Mouse (Mus musculus) embryonic facial prominence, embryonic 11.5 days (tissue): ENCODE data around the gene Cers6. TPM values are rescaled to one million over a fixed set of nuclear protein-coding genes. Genes with fewer than 3 reads are reported as not detected.
A peak's percentile ranks its signal among the peaks of the same experiment; 100 is the strongest.

Source experiments
- ATAC-seq: fragments of 200-750 bp; cut with Nextera tagmentation; replicated peaks from 2 replicates; pipeline ENCODE4 v1.8.0; 2017; ENCODE audit warnings: low read depth; ENCODE audit not compliant: insufficient number of reproducible peaks, low FRiP score, low TSS enrichment
- DNase-seq: peaks from one replicate; pipeline ENCODE4 v3.0.0-alpha.2; 2015; ENCODE audit warnings: low spot score
- H3K27ac ChIP-seq: fragments of 300-500 bp; sonication (generic); replicated peaks from 2 replicates; pipeline ENCODE4 v1.5.1; 2014; ENCODE audit warnings: mild to moderate bottlenecking, low read depth, low read length, control low read depth
- H3K27me3 ChIP-seq: fragments of 300-500 bp; sonication (generic); 2 replicates; pipeline ENCODE4 v1.6.1; 2014; ENCODE audit warnings: mild to moderate bottlenecking, low read length, moderate library complexity, mixed read lengths; ENCODE audit not compliant: control insufficient read depth, insufficient read depth
- H3K36me3 ChIP-seq: fragments of 300-500 bp; sonication (generic); replicated peaks from 2 replicates; pipeline ENCODE4 v1.6.1; 2014; ENCODE audit warnings: low read depth, mild to moderate bottlenecking, low read length, moderate library complexity, mixed read lengths; ENCODE audit not compliant: control insufficient read depth, insufficient read depth
- H3K4me1 ChIP-seq: fragments of 300-500 bp; sonication (generic); 2 replicates; pipeline ENCODE4 v1.6.1; 2014; ENCODE audit warnings: low read length, mixed read lengths; ENCODE audit not compliant: control insufficient read depth, insufficient read depth
- H3K4me2 ChIP-seq: fragments of 300-500 bp; sonication (generic); 2 replicates; pipeline ENCODE4 v1.6.1; 2014; ENCODE audit warnings: low read depth, mild to moderate bottlenecking, control low read depth, low read length, moderate library complexity
- H3K4me3 ChIP-seq: fragments of 300-500 bp; sonication (generic); 2 replicates; pipeline ENCODE4 v1.5.1; 2014; ENCODE audit warnings: low read depth, low read length, control low read depth
- H3K9ac ChIP-seq: fragments of 300-500 bp; sonication (generic); replicated peaks from 2 replicates; pipeline ENCODE4 v1.6.1; 2014; ENCODE audit warnings: mild to moderate bottlenecking, control low read depth, low read length
- H3K9me3 ChIP-seq: fragments of 300-500 bp; sonication (generic); replicated peaks from 2 replicates; pipeline ENCODE4 v1.6.1; 2016; ENCODE audit warnings: mild to moderate bottlenecking, low read length, inconsistent platforms, mixed read lengths; ENCODE audit not compliant: control insufficient read depth
- WGBS: fragments of 180-500 bp; shearing (Covaris S2); extraction: QIAGEN DNeasy Blood & Tissue Kit; methylation state at CpG from one replicate; pipeline ENCODE4 v1.1.7; 2014; 5-methylcytosine and 5-hydroxymethylcytosine counted together
- polyA plus RNA-seq: library from polyadenylated mRNA; unstranded; fragments of >200 nt; fragmentation: Nextera tagmentation; extraction: Ambion mirVana; gene quantifications from 2 replicates; pipeline ENCODE4 v1.2.1, GENCODE M21; 2014

Gene Cers6
- polyA plus RNA-seq, 1 experiment from 2014 or later, result 33.6 TPM

DNA sequence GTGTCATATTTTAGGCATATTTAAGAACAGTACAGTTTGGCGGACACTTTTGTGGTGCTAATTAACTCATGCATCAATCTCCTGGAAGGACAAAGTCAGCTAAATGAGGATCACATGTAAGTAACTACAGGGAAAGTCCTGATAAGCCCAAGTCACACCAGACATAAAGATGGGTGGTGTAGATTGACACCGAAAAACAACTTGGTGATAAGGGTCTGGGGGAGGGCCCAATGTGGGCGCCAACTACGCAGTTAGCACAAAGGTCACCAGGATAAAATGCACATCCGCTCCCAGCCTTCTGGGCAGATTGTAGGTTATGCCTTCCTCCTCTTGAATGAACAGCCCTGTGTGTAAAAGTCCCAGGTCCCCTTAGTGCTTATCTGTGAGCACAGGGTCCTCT, 131.4 kb downstream of the Cers6 start:
- H3K36me3 ChIP-seq, result no peaks in the 10 kb centered on the region
- WGBS, result 95% methylated on average over 5 of the region's 5 CpGs
- ATAC-seq, result no peak
- no peaks in the 10 kb centered on the region for H3K4me1 ChIP-seq
- H3K9me3 ChIP-seq, result no peaks in the 10 kb centered on the region
- H3K27me3 ChIP-seq, result no peaks in the 10 kb centered on the region
- no peak overlapping the region for H3K4me3 ChIP-seq
- no peak overlapping the region for H3K4me2 ChIP-seq
- no peak overlapping the region for H3K9ac ChIP-seq
- DNase-seq, result no peak
- no peak overlapping the region for H3K27ac ChIP-seq

DNA sequence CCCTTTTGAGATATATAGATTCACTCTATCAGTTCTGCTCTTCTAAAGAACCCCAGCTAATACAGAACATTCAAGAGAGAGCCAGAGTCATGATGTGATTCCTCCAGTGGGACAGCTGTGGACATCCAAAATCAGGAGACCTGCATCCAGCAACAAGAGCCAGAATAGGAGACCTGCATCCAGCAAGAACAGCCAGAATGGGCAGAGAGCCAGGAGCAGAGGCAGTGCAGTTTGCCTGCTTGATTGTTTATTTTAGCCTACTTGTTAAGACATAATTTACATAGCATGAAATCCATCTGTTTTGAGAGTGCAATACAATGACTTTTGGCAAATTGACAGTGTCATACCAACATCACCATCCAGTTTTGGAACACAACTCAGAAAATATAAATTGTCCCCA, 133.2 kb downstream of the Cers6 start:
- no peaks in the 10 kb centered on the region for H3K9me3 ChIP-seq
- no peak overlapping the region for H3K4me3 ChIP-seq
- H3K9ac ChIP-seq, result no peak overlapping the region
- no peak overlapping the region for H3K4me2 ChIP-seq
- ATAC-seq, result no peak
- no peaks in the 10 kb centered on the region for H3K4me1 ChIP-seq
- no peaks in the 10 kb centered on the region for H3K36me3 ChIP-seq
- no peak for DNase-seq
- H3K27ac ChIP-seq, result no peak overlapping the region
- no peaks in the 10 kb centered on the region for H3K27me3 ChIP-seq

DNA sequence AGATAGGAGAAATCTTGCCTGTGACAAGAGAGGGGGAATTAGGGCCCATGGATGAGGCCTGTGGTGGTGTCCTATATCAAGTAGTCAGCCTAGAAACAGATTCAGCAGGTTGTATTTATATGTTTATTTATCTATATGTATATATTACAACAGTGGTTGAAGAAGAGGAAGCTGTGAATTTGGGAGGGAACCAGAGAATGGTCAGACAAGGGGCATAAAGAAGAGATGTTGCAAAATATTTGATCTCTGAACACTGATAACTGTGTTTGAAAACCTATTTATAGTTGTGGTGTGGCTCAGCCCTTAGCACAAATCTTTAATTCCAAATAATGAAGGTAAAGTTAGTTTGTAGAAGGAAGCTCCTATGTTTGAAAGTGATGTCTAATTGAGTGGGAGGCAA, 134.5 kb downstream of the Cers6 start:
- Histone ChIP-seq H3K36me3 (no peaks in the 10 kb centered on the region), H3K27ac (no peak overlapping the region), H3K4me3 (no peak overlapping the region), H3K27me3 (no peaks in the 10 kb centered on the region), H3K4me1 (no peaks in the 10 kb centered on the region), H3K4me2 (no peak overlapping the region), H3K9ac (no peak overlapping the region), H3K9me3 (no peaks in the 10 kb centered on the region)
- ATAC-seq (no peak), DNase-seq (no peak)

DNA sequence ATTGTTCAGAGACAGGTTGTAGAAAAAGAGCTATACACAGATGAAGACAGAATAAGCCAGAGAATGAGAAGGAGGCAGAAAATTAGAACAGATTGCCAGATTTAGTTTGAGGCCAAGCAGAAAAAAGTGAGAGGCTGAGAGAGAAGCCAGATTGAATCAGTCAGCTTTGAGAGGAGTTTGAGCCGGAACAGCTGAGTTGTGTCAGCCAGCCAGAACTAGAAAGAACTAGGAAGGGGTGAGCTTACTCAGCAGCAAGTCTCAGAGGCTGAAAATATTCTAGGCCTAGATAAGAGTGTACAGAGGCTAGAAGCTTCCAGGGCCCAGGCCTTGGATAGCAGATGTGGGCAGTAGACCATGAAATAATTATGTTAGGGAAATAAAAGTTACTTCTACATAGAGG, 135.0 kb downstream of the Cers6 start:
- no peak overlapping the region for H3K27ac ChIP-seq
- no peaks in the 10 kb centered on the region for H3K27me3 ChIP-seq
- 95% methylated on average over 1 of the region's 1 CpGs for WGBS
- no peak overlapping the region for H3K4me2 ChIP-seq
- DNase-seq, result no peak
- no peak overlapping the region for H3K9ac ChIP-seq
- no peak overlapping the region for H3K4me3 ChIP-seq
- H3K9me3 ChIP-seq, result no peaks in the 10 kb centered on the region
- no peaks in the 10 kb centered on the region for H3K4me1 ChIP-seq
- no peaks in the 10 kb centered on the region for H3K36me3 ChIP-seq
- no peak for ATAC-seq

DNA sequence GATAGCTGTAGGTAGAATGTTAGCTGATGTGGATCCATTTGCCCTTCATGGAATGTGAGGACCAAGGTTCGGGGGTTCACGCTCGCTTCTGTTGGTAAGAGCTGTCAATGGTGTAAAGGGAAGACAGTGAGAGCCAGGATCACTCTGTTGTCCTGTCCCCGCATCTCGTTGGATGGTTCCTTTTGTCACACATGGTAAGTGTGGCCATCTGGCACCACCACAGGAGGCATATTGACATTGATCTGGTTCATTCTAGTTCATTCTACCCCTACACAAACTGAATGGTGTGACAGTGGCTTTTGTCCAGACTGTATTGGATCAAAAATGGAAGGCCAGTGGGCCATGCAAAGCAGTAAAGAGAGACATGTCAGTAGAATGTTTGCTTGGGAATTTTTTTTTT, 142.8 kb downstream of the Cers6 start:
- Histone ChIP-seq H3K27ac (no peak overlapping the region), H3K9me3 (no peaks in the 10 kb centered on the region), H3K27me3 (no peaks in the 10 kb centered on the region), H3K4me1 (no peaks in the 10 kb centered on the region), H3K9ac (no peak overlapping the region), H3K4me2 (no peak overlapping the region), H3K4me3 (no peak overlapping the region), H3K36me3 (no peaks in the 10 kb centered on the region)
- ATAC-seq (no peak), DNase-seq (no peak)
- 77% methylated on average over 5 of the region's 5 CpGs for WGBS

DNA sequence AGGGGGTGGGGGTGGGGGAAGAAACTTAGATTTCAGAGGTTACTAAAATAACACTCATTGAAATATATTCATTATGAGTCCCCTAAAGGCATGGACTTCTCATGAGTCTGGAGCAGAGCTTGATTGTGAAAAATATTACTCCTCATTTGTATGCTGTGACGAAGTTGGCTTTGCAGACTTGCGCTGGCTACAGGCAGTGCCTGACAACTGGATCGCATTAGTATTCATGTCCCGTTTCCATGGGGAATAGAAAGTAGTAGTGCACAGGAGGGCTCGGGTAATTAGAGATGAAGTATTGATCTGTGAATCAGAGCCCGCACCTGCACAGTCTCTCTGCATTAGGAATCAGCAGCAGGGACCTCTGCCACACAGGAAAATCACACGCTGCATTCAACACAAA, 150.2 kb downstream of the Cers6 start:
- H3K36me3 ChIP-seq, result no peaks in the 10 kb centered on the region
- 0 out of 2 replicates have a peak, but pooled peaks have one; percentile 54 for ATAC-seq
- DNase-seq, result peak; percentile 57
- no peaks in the 10 kb centered on the region for H3K27me3 ChIP-seq
- no peaks in the 10 kb centered on the region for H3K9me3 ChIP-seq
- no peak overlapping the region for H3K9ac ChIP-seq
- no peak overlapping the region for H3K4me3 ChIP-seq
- peaks cover 4% of the 10 kb centered on the region for H3K4me1 ChIP-seq
- H3K27ac ChIP-seq, result no peak overlapping the region
- WGBS, result 42% methylated on average over 7 of the region's 7 CpGs
- H3K4me2 ChIP-seq, result no peak overlapping the region

DNA sequence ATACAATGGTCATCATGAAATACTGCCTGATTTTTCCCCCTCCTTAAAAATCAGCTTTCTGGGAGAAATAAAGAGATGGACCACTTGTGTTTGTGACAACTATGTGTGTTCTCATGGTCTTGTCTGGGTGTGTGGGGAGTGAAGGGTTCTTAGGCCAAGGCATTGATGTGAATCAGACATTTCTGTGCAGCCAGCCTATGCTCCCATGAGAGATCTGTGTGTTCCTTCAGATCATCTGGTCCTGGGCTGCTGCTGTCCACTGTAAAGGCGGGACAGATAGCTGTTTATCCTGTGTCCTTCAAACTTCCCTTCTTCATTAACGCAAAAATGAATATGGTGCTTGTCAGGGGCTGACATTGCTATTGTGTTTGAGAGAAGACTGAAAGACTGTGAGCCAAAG, 150.6 kb downstream of the Cers6 start:
- peaks cover 4% of the 10 kb centered on the region for H3K4me1 ChIP-seq
- no peak overlapping the region for H3K4me3 ChIP-seq
- DNase-seq (no peak), ATAC-seq (no peak)
- no peak overlapping the region for H3K4me2 ChIP-seq
- H3K36me3 ChIP-seq, result no peaks in the 10 kb centered on the region
- no peaks in the 10 kb centered on the region for H3K27me3 ChIP-seq
- H3K9ac ChIP-seq, result no peak overlapping the region
- H3K9me3 ChIP-seq, result no peaks in the 10 kb centered on the region
- WGBS, result 79% methylated on average over 2 of the region's 2 CpGs
- H3K27ac ChIP-seq, result no peak overlapping the region

DNA sequence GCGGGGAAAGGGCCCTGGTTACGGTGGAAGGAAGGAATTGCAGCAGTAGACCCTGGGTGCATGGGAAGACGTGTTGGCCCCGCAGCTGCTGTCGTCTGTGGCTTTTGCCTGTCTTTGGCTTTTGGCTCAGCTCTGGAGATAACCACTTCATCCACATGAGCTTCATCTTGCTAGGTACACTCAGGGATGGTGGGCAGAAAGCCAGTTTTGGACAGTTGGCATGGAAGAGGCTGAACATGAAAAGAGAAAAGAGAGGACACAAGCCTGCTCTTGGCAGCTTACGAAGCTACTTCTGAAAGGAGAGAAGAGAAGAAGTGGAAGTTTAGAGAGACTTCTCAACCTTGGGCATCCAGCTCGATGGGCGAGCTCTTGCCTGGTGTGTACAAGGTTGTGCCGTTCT, 153.0 kb downstream of the Cers6 start:
- Histone ChIP-seq H3K36me3 (no peaks in the 10 kb centered on the region), H3K27ac (no peak overlapping the region), H3K4me3 (no peak overlapping the region), H3K4me1 (peaks cover 4% of the 10 kb centered on the region), H3K9ac (no peak overlapping the region), H3K4me2 (no peak overlapping the region), H3K9me3 (no peaks in the 10 kb centered on the region), H3K27me3 (no peaks in the 10 kb centered on the region)
- ATAC-seq (no peak), DNase-seq (no peak)
- 96% methylated on average over 9 of the region's 9 CpGs for WGBS
